Mouse (Mus musculus): ENCODE data around the gene Adamts1.

- no peak for TF ChIP-seq CTCF (IDR thresholded peaks at IDR 0.05; ENCODE audit: low read depth)
- no peak for TF ChIP-seq EP300 (optimal IDR thresholded peaks at IDR 0.05)
These were observed 21.8 kb downstream of the Adamts1 start for GRCm38 (mm10) chr16:85781076-85781475.
